Comparison of ENCODE assay signal across 23 mouse cellular contexts in genomic region chr2:23077693-23078092, GRCm38 (mm10). TPM values are rescaled to one million over a fixed set of nuclear protein-coding genes. Genes with fewer than 3 reads are reported as not detected.
DNase-seq lines count a peak whose midpoint lies in the region; ATAC-seq and TF ChIP-seq lines count a peak whose summit lies in the region.
"Had no signal": no experiment of that assay in that cellular context is flagged by ENCODE, and none has a peak within 500 bp of the region (broad histone marks: within the 10 kb centered on the region; RNA-seq: fewer than 3 reads in every experiment).

No protein-coding gene starts in this region.

- no peaks in the 10 kb centered on the region for H3K9me3 ChIP-seq in liver, postnatal 0 days (ENCODE audit: low read length)
- no peaks in the 10 kb centered on the region for H3K9me3 ChIP-seq in midbrain, embryonic 16.5 days (replicated peaks; ENCODE audit: control insufficient read depth, low read length, poor library complexity, severe bottlenecking)
- H3K9me3 ChIP-seq: embryonic facial prominence, embryonic 12.5 days; forebrain, embryonic 13.5 days; forebrain, embryonic 15.5 days; G1E had no signal

- H3K9ac ChIP-seq in liver, postnatal 0 days (replicated peaks): no peak overlapping the region
- no peak overlapping the region for H3K9ac ChIP-seq in midbrain, embryonic 16.5 days (ENCODE audit: low read depth, low read length)
- H3K9ac ChIP-seq: embryonic facial prominence, embryonic 12.5 days; forebrain, embryonic 13.5 days; forebrain, embryonic 15.5 days had no signal

- no peaks in the 10 kb centered on the region; the same call in 1 of the 2 replicates for H3K27me3 ChIP-seq in kidney, adult 2 months (replicated peaks; ENCODE audit: control insufficient read depth, insufficient read depth, low read length)
- H3K27me3 ChIP-seq in liver, postnatal 0 days (ENCODE audit: insufficient read depth, low read length): no peaks in the 10 kb centered on the region
- no peaks in the 10 kb centered on the region for H3K27me3 ChIP-seq in midbrain, embryonic 16.5 days (ENCODE audit: control insufficient read depth, insufficient read depth, low read depth, low read length)
- H3K27me3 ChIP-seq: CH12.LX; embryonic facial prominence, embryonic 12.5 days; forebrain, embryonic 13.5 days; forebrain, embryonic 15.5 days; Patski had no signal

- 0 out of 2 replicates have a peak overlapping the region, but pooled peaks have one; percentile 7 for H3K27ac ChIP-seq in kidney, adult 2 months (ENCODE audit: insufficient read depth, low read depth, low read length)
- peak overlapping the region; percentile 31 for H3K27ac ChIP-seq in liver, postnatal 0 days (ENCODE audit: low read depth)
- no peak overlapping the region for H3K27ac ChIP-seq in midbrain, embryonic 16.5 days (ENCODE audit: low read length)
- H3K27ac ChIP-seq: embryonic facial prominence, embryonic 10.5 days; embryonic facial prominence, embryonic 12.5 days; forebrain, embryonic 13.5 days; forebrain, embryonic 15.5 days had no signal

- no peak for TF ChIP-seq EP300 in liver, postnatal 0 days (IDR thresholded peaks at IDR 0.05; ENCODE audit: low read depth)

- H3K4me1 ChIP-seq in kidney, adult 2 months (ENCODE audit: control insufficient read depth, insufficient read depth, low read length): peaks cover 8% of the 10 kb centered on the region; the same call in 1 of the 2 replicates
- H3K4me1 ChIP-seq in liver, postnatal 0 days (ENCODE audit: insufficient read depth): no peaks in the 10 kb centered on the region
- no peaks in the 10 kb centered on the region for H3K4me1 ChIP-seq in midbrain, embryonic 16.5 days (ENCODE audit: control insufficient read depth, insufficient read depth, low read length)
- H3K4me1 ChIP-seq: embryonic facial prominence, embryonic 10.5 days; embryonic facial prominence, embryonic 12.5 days; forebrain, embryonic 13.5 days; forebrain, embryonic 15.5 days had no signal

- ATAC-seq in liver, postnatal 0 days: no peak
- ATAC-seq in midbrain, embryonic 16.5 days: no peak
- ATAC-seq: activated CD4-positive, CD25-positive, alpha-beta regulatory T cell, adult 4 months; CD4-positive, CD25-positive, alpha-beta regulatory T cell, adult 4 months; forebrain, embryonic 13.5 days; forebrain, embryonic 15.5 days; Patski had no signal

- 91% methylated on average over 5 of the region's 5 CpGs for WGBS in kidney, adult 2 months
- WGBS in liver, postnatal 0 days (ENCODE audit: insufficient replicate concordance): 61% methylated on average over 5 of the region's 5 CpGs
- 93% methylated on average over 5 of the region's 5 CpGs for WGBS in midbrain, embryonic 16.5 days

- no peak for TF ChIP-seq POLR2A in kidney, adult 2 months (IDR thresholded peaks at IDR 0.05; ENCODE audit: low read depth, low read length)

- H3K4me3 ChIP-seq in kidney, adult 2 months (ENCODE audit: insufficient read depth, low read depth, low read length): no peak overlapping the region
- no peak overlapping the region for H3K4me3 ChIP-seq in liver, postnatal 0 days (ENCODE audit: low read depth, low read length)
- no peak overlapping the region for H3K4me3 ChIP-seq in midbrain, embryonic 16.5 days (ENCODE audit: low read depth, low read length)
- H3K4me3 ChIP-seq: embryonic facial prominence, embryonic 10.5 days; embryonic facial prominence, embryonic 12.5 days; forebrain, embryonic 13.5 days; forebrain, embryonic 15.5 days had no signal

- TF ChIP-seq CTCF in kidney, adult 2 months (conservative IDR thresholded peaks at IDR 0.05; ENCODE audit: insufficient read depth, insufficient read length, low read depth, low read length): no peak
- TF ChIP-seq CTCF in liver, postnatal 0 days (IDR thresholded peaks at IDR 0.05; ENCODE audit: low read depth): no peak

- H3K4me2 ChIP-seq in liver, postnatal 0 days (ENCODE audit: low read depth, low read length): no peak overlapping the region
- no peak overlapping the region for H3K4me2 ChIP-seq in midbrain, embryonic 16.5 days (ENCODE audit: low read length)
- H3K4me2 ChIP-seq: embryonic facial prominence, embryonic 12.5 days; forebrain, embryonic 13.5 days; forebrain, embryonic 15.5 days had no signal

- no peak for DNase-seq in kidney, adult 2 months
- no peak for DNase-seq in kidney, postnatal 14 days
- no peak for DNase-seq in liver, postnatal 0 days
- no peak for DNase-seq in liver
- DNase-seq: adrenal gland, adult 8-10 months; adrenal gland, postnatal 14 days; adrenal gland, postnatal 36 days; B cell, adult 2 months; cerebellum, adult 11-12 months; cerebellum, adult 2 months; cerebellum, adult 9-10 months; cerebellum, postnatal 10 days; cerebellum, postnatal 25 days had no signal

- H3K36me3 ChIP-seq in kidney, adult 2 months (ENCODE audit: control insufficient read depth, insufficient read depth, low read length): peaks cover 4% of the 10 kb centered on the region
- H3K36me3 ChIP-seq in liver, postnatal 0 days (replicated peaks; ENCODE audit: insufficient read depth, low read length): peaks cover 35% of the 10 kb centered on the region
- H3K36me3 ChIP-seq in midbrain, embryonic 16.5 days (ENCODE audit: control insufficient read depth, insufficient read depth, low read length): peaks cover 17% of the 10 kb centered on the region

RNA-seq across cellular contexts. Expression of gene Acbd5, which starts 9.7 kb away (rescaled TPM):
- polyA plus RNA-seq in kidney, adult 2 months (2012; rRNA removed): 13.6 and 18.9 TPM in 2 replicates
- 38.3 and 41.5 TPM in 2 replicates for polyA plus RNA-seq in liver, postnatal 0 days (2015; fragmentation: Nextera tagmentation; extraction: Ambion mirVana)
- polyA plus RNA-seq in midbrain, embryonic 16.5 days (2015; fragmentation: Nextera tagmentation; extraction: Ambion mirVana): 80.2 and 80.6 TPM in 2 replicates

RNA-seq across cellular contexts. Expression of gene Abi1, which starts 37.7 kb away (rescaled TPM):
- 67.9 and 72.9 TPM in 2 replicates for polyA plus RNA-seq in kidney, adult 2 months (2012; rRNA removed)
- 15.9 and 16.2 TPM in 2 replicates for polyA plus RNA-seq in liver, postnatal 0 days (2015; fragmentation: Nextera tagmentation; extraction: Ambion mirVana)
- polyA plus RNA-seq in midbrain, embryonic 16.5 days (2015; fragmentation: Nextera tagmentation; extraction: Ambion mirVana): 66.1 and 71.2 TPM in 2 replicates
